Mouse (Mus musculus) bone marrow, adult 2 months (tissue): ENCODE measurements at regions not wholly inside any gene's neighbourhood (a gene's known extent, or its start where the extent isn't known, plus 50 kb on each side); places are given as distances from the start of the nearest gene placed in this dataset.

Source experiments
- CTCF ChIP-seq: fragments of 200-500 bp; IDR thresholded peaks from 2 replicates; pipeline ENCODE4 v1.5.1; 2011; ENCODE audit warnings: low read length, control low read depth; ENCODE audit not compliant: control insufficient read depth, insufficient read depth
- POLR2A ChIP-seq: fragments of 200-500 bp; IDR thresholded peaks from 2 replicates; pipeline ENCODE4 v1.6.1; 2011; ENCODE audit warnings: low read depth, mild to moderate bottlenecking, control low read depth, low read length, borderline replicate concordance; ENCODE audit not compliant: control insufficient read depth

GRCm38 (mm10) chr12:27065011-27065517 lies 277.3 kb downstream of the Sox11 start:
- TF ChIP-seq CTCF, result no peak
- no peak for TF ChIP-seq POLR2A
